Mouse (Mus musculus): ENCODE results near the gene Stab1. TPM values are rescaled to one million over a fixed set of nuclear protein-coding genes. Genes with fewer than 3 reads are reported as not detected.

Stab1 gene
- polyA plus RNA-seq, 1 experiment, result 90.2 TPM

GRCm38 (mm10) chr14:31132031-31132430 lies 36.4 kb downstream of the Stab1 start:
- DNase-seq (ENCODE audit: low spot score), result no peak

- no peak for DNase-seq (ENCODE audit: low spot score)
These were observed 37.1 kb downstream of the Stab1 start for GRCm38 (mm10) chr14:31131272-31131821.

- peak; percentile 78 for DNase-seq (ENCODE audit: low spot score)
These were observed 37.9 kb downstream of the Stab1 start, which contains the start of gene Nt5dc2 for GRCm38 (mm10) chr14:31130236-31131220. Nt5dc2 (plus strand) TSS chr14:31131053.

GRCm38 (mm10) chr14:31129326-31130235 lies 38.9 kb downstream of the Stab1 start:
- no peak for DNase-seq (ENCODE audit: low spot score)

GRCm38 (mm10) chr14:31128826-31129219 lies 39.6 kb downstream of the Stab1 start, which contains the start of gene Smim4:
Smim4 (minus strand) TSS chr14:31128956.
- DNase-seq (ENCODE audit: low spot score), result peak; percentile 78

GRCm38 (mm10) chr14:31128101-31128825 lies 40.2 kb downstream of the Stab1 start:
- DNase-seq (ENCODE audit: low spot score), result no peak

GRCm38 (mm10) chr14:31126826-31127225 lies 41.6 kb downstream of the Stab1 start:
- DNase-seq (ENCODE audit: low spot score), result no peak

- no peak for DNase-seq (ENCODE audit: low spot score)
These were observed 43.0 kb downstream of the Stab1 start for GRCm38 (mm10) chr14:31125106-31126075.

GRCm38 (mm10) chr14:31115522-31115921 lies 52.9 kb downstream of the Stab1 start:
- no peak for DNase-seq (ENCODE audit: low spot score)

- DNase-seq (ENCODE audit: low spot score), result no peak
These were observed 54.4 kb downstream of the Stab1 start for GRCm38 (mm10) chr14:31114011-31114410.

GRCm38 (mm10) chr14:31112187-31112586 lies 56.3 kb downstream of the Stab1 start:
- no peak for DNase-seq (ENCODE audit: low spot score)

GRCm38 (mm10) chr14:31110613-31111012 lies 57.8 kb downstream of the Stab1 start:
- DNase-seq (ENCODE audit: low spot score), result no peak

GRCm38 (mm10) chr14:31105156-31105555 lies 63.3 kb downstream of the Stab1 start:
- DNase-seq (ENCODE audit: low spot score), result no peak

- DNase-seq (ENCODE audit: low spot score), result no peak
These were observed 78.5 kb downstream of the Stab1 start for GRCm38 (mm10) chr14:31089918-31090317.

Other genes with a start within 250 kb of the Stab1 start
- 1.0 and 1.2 TPM in 2 replicates for gene Itih3, start 244.9 kb downstream of the Stab1 start, polyA plus RNA-seq (2012; rRNA removed)
- gene Itih1, start 225.4 kb downstream of the Stab1 start, polyA plus RNA-seq (2012; rRNA removed), result 0.04 TPM in 1 of 2 replicates, not detected in the other
- 6.7 and 7.1 TPM in 2 replicates for gene Nek4, start 217.3 kb downstream of the Stab1 start, polyA plus RNA-seq (2012; rRNA removed)
- gene Glt8d1, start 167.2 kb downstream of the Stab1 start, polyA plus RNA-seq (2012; rRNA removed), result 84.7 and 102 TPM in 2 replicates
- 269 and 320 TPM in 2 replicates for gene Spcs1, start 167.0 kb downstream of the Stab1 start, polyA plus RNA-seq (2012; rRNA removed)
- 21.5 and 26.9 TPM in 2 replicates for gene Pbrm1, start 149.5 kb downstream of the Stab1 start, polyA plus RNA-seq (2012; rRNA removed)
- 51.0 and 68.7 TPM in 2 replicates for gene Gnl3, start 149.5 kb downstream of the Stab1 start, polyA plus RNA-seq (2012; rRNA removed)
- 28.1 and 42.8 TPM in 2 replicates for gene Smim4, start 39.7 kb downstream of the Stab1 start, polyA plus RNA-seq (2012; rRNA removed)
- gene Nt5dc2, start 37.6 kb downstream of the Stab1 start, polyA plus RNA-seq (2012; rRNA removed), result 8.0 and 8.1 TPM in 2 replicates
- gene Tnnc1, start 39.7 kb upstream of the Stab1 start, polyA plus RNA-seq (2012; rRNA removed), result 3.0 and 3.5 TPM in 2 replicates
- 211 and 293 TPM in 2 replicates for gene Nisch, start 48.3 kb upstream of the Stab1 start, polyA plus RNA-seq (2012; rRNA removed)
- gene Sema3g, start 49.2 kb upstream of the Stab1 start, polyA plus RNA-seq (2012; rRNA removed), result 3.6 and 5.9 TPM in 2 replicates
- 8.9 and 9.0 TPM in 2 replicates for gene Phf7, start 82.7 kb upstream of the Stab1 start, polyA plus RNA-seq (2012; rRNA removed)
- 41.8 and 43.2 TPM in 2 replicates for gene Bap1, start 82.8 kb upstream of the Stab1 start, polyA plus RNA-seq (2012; rRNA removed)
- gene Dnah1, start 155.3 kb upstream of the Stab1 start, polyA plus RNA-seq (2012; rRNA removed), result 2.3 and 2.4 TPM in 2 replicates
- gene Capn7, start 168.0 kb upstream of the Stab1 start, polyA plus RNA-seq (2012; rRNA removed), result 29.0 and 34.9 TPM in 2 replicates